Mouse (Mus musculus) testis, adult 2 months (tissue): ENCODE measurements around the gene Chaf1b.
A peak's percentile ranks its signal among the peaks of the same experiment; 100 is the strongest.

Experiments
- CTCF ChIP-seq: fragments of 200-500 bp; IDR thresholded peaks from 2 replicates; pipeline ENCODE4 v1.5.1; 2012; ENCODE audit warnings: low read depth, mild to moderate bottlenecking, inconsistent platforms, low read length, moderate library complexity; ENCODE audit not compliant: control insufficient read depth, insufficient read depth, insufficient replicate concordance
- POLR2A ChIP-seq: fragments of 200-500 bp; IDR thresholded peaks from 2 replicates; pipeline ENCODE4 v1.6.1; 2012; ENCODE audit warnings: low read depth, mild to moderate bottlenecking, inconsistent platforms, low read length, moderate library complexity; ENCODE audit not compliant: control insufficient read depth

DNA sequence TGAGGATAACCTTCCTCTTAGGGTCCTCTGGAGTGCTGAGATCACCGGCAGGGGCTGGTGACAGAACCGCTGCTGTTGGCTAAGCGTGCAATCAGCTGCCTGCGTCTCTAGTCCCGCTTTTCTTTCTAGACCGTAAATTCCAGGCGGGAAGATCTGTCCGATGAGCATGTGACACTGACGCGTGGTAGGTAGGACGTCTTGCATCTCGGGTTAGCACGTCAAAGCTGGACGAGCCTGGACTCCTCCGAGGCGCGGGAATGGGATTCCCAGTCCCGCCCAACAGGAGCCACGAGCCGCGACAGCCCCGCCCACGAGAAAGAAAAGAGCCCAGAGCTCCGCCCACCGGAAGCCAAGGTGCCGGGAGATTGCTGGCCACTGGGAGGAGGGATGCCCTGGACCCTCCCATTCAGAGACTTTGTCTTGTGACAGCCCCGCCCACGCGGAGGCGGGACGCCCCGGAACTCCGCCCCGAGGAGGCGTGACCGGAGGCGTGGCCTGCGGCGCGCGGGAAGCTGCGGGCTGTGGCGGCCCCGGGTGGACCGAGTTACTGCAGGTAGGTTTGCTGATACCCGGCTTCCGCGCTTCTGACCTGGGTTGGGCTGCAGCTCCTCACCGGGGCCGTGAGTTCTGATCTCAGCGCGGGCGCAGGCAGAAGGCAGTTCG, at the start of gene Chaf1b:
- no peak for TF ChIP-seq CTCF
- TF ChIP-seq POLR2A: peak; percentile 35; the same call in 1 of the 2 replicates
